Mouse (Mus musculus): ENCODE results near the gene Bdkrb2. TPM values are rescaled to one million over a fixed set of nuclear protein-coding genes. Genes with fewer than 3 reads are reported as not detected.

Gene Bdkrb2
- polyA plus RNA-seq, 1 experiment from 2014 or later, result 1.6 TPM

GRCm38 (mm10) chr12:105548881-105549280 lies 14.1 kb upstream of the Bdkrb2 start:
- peaks cover 8% of the 10 kb centered on the region for H3K4me1 ChIP-seq
- peaks cover 20% of the 10 kb centered on the region for H3K27me3 ChIP-seq
- H3K36me3 ChIP-seq, result no peaks in the 10 kb centered on the region
- no peaks in the 10 kb centered on the region for H3K9me3 ChIP-seq (replicated peaks)
- no peak overlapping the region for H3K4me2 ChIP-seq (replicated peaks)
- 85% methylated on average over 6 of the region's 6 CpGs for WGBS
- H3K27ac ChIP-seq, result no peak overlapping the region
- H3K9ac ChIP-seq, result no peak overlapping the region
- no peak for ATAC-seq (ENCODE audit: low FRiP score)
- no peak overlapping the region for H3K4me3 ChIP-seq

- peaks cover 18% of the 10 kb centered on the region for H3K27me3 ChIP-seq
- no peaks in the 10 kb centered on the region for H3K36me3 ChIP-seq
- H3K4me2 ChIP-seq (replicated peaks), result no peak overlapping the region
- no peak for ATAC-seq (ENCODE audit: low FRiP score)
- H3K27ac ChIP-seq, result no peak overlapping the region
- WGBS, result 79% methylated on average over 4 of the region's 4 CpGs
- H3K4me3 ChIP-seq, result no peak overlapping the region
- H3K4me1 ChIP-seq, result peaks cover 8% of the 10 kb centered on the region
- no peaks in the 10 kb centered on the region for H3K9me3 ChIP-seq (replicated peaks)
- no peak overlapping the region for H3K9ac ChIP-seq
Measured at GRCm38 (mm10) chr12:105549835-105550802, 12.9 kb upstream of the Bdkrb2 start.

- Histone ChIP-seq H3K27me3 (peaks cover 18% of the 10 kb centered on the region), H3K36me3 (no peaks in the 10 kb centered on the region), H3K4me1 (no peaks in the 10 kb centered on the region; the same call in 1 of the 2 replicates), H3K4me2 (replicated peaks) (no peak overlapping the region), H3K27ac (no peak overlapping the region), H3K4me3 (no peak overlapping the region), H3K9me3 (replicated peaks) (no peaks in the 10 kb centered on the region), H3K9ac (no peak overlapping the region)
- 75% methylated on average over 6 of the region's 6 CpGs for WGBS
- ATAC-seq (ENCODE audit: low FRiP score), result no peak
Measured at GRCm38 (mm10) chr12:105551551-105551989, 11.5 kb upstream of the Bdkrb2 start.

GRCm38 (mm10) chr12:105554151-105554772 lies 8.8 kb upstream of the Bdkrb2 start:
- Histone ChIP-seq H3K4me3 (no peak overlapping the region), H3K36me3 (no peaks in the 10 kb centered on the region), H3K4me2 (replicated peaks) (no peak overlapping the region), H3K4me1 (no peaks in the 10 kb centered on the region; the same call in 1 of the 2 replicates), H3K9ac (no peak overlapping the region), H3K27ac (no peak overlapping the region), H3K27me3 (no peaks in the 10 kb centered on the region), H3K9me3 (replicated peaks) (no peaks in the 10 kb centered on the region)
- 77% methylated on average over 8 of the region's 8 CpGs for WGBS
- ATAC-seq (ENCODE audit: low FRiP score), result no peak

- H3K4me2 ChIP-seq (replicated peaks), result no peak overlapping the region
- no peak overlapping the region for H3K27ac ChIP-seq
- no peaks in the 10 kb centered on the region for H3K9me3 ChIP-seq (replicated peaks)
- H3K27me3 ChIP-seq, result no peaks in the 10 kb centered on the region
- H3K4me3 ChIP-seq, result no peak overlapping the region
- 73% methylated on average over 5 of the region's 5 CpGs for WGBS
- H3K9ac ChIP-seq, result no peak overlapping the region
- ATAC-seq (ENCODE audit: low FRiP score), result no peak
- H3K36me3 ChIP-seq, result no peaks in the 10 kb centered on the region
- H3K4me1 ChIP-seq, result no peaks in the 10 kb centered on the region; the same call in 1 of the 2 replicates
Measured at GRCm38 (mm10) chr12:105555172-105555571, 7.9 kb upstream of the Bdkrb2 start.

- no peaks in the 10 kb centered on the region for H3K9me3 ChIP-seq (replicated peaks)
- peaks cover 4% of the 10 kb centered on the region for H3K4me1 ChIP-seq
- no peaks in the 10 kb centered on the region for H3K36me3 ChIP-seq
- WGBS, result 78% methylated on average over 7 of the region's 7 CpGs
- H3K27ac ChIP-seq, result no peak overlapping the region
- no peak for ATAC-seq (ENCODE audit: low FRiP score)
- peaks cover 18% of the 10 kb centered on the region for H3K27me3 ChIP-seq
- H3K9ac ChIP-seq, result no peak overlapping the region
- H3K4me2 ChIP-seq (replicated peaks), result no peak overlapping the region
- no peak overlapping the region for H3K4me3 ChIP-seq
Measured at GRCm38 (mm10) chr12:105557250-105557925, 5.6 kb upstream of the Bdkrb2 start.

GRCm38 (mm10) chr12:105561007-105561534 lies 2.0 kb upstream of the Bdkrb2 start:
- no peaks in the 10 kb centered on the region for H3K9me3 ChIP-seq (replicated peaks)
- no peak overlapping the region for H3K4me3 ChIP-seq
- WGBS, result 60% methylated on average over 8 of the region's 8 CpGs
- no peak overlapping the region for H3K4me2 ChIP-seq (replicated peaks)
- no peak for ATAC-seq (ENCODE audit: low FRiP score)
- peaks cover 47% of the 10 kb centered on the region for H3K27me3 ChIP-seq
- peaks cover 22% of the 10 kb centered on the region for H3K4me1 ChIP-seq
- no peak overlapping the region for H3K9ac ChIP-seq
- no peaks in the 10 kb centered on the region for H3K36me3 ChIP-seq
- H3K27ac ChIP-seq, result no peak overlapping the region

- Histone ChIP-seq H3K4me1 (peaks cover 22% of the 10 kb centered on the region), H3K9ac (no peak overlapping the region), H3K4me3 (peak overlapping the region; percentile 32), H3K27ac (no peak overlapping the region), H3K9me3 (replicated peaks) (no peaks in the 10 kb centered on the region), H3K36me3 (no peaks in the 10 kb centered on the region), H3K4me2 (replicated peaks) (peak overlapping the region; percentile 69), H3K27me3 (peaks cover 47% of the 10 kb centered on the region)
- WGBS, result 28% methylated on average over 8 of the region's 8 CpGs
- no peak for ATAC-seq (ENCODE audit: low FRiP score)
Measured at GRCm38 (mm10) chr12:105562056-105562820, 788 bp upstream of the Bdkrb2 start.

GRCm38 (mm10) chr12:105563726-105564275 lies 775 bp downstream of the Bdkrb2 start:
- peak overlapping the region; percentile 24; the same call in 1 of the 2 replicates for H3K9ac ChIP-seq
- peak overlapping the region; percentile 32; the same call in 1 of the 2 replicates for H3K4me3 ChIP-seq
- WGBS, result 8% methylated on average over 25 of the region's 25 CpGs
- H3K36me3 ChIP-seq, result no peaks in the 10 kb centered on the region
- no peaks in the 10 kb centered on the region for H3K9me3 ChIP-seq (replicated peaks)
- peaks cover 22% of the 10 kb centered on the region for H3K4me1 ChIP-seq
- H3K27ac ChIP-seq, result no peak overlapping the region
- ATAC-seq (ENCODE audit: low FRiP score), result no peak
- H3K4me2 ChIP-seq (replicated peaks), result peak overlapping the region; percentile 69
- H3K27me3 ChIP-seq, result peaks cover 47% of the 10 kb centered on the region

GRCm38 (mm10) chr12:105565221-105565620 lies 2.2 kb downstream of the Bdkrb2 start:
- H3K4me3 ChIP-seq, result no peak overlapping the region
- peaks cover 22% of the 10 kb centered on the region for H3K4me1 ChIP-seq
- H3K27ac ChIP-seq, result no peak overlapping the region
- no peaks in the 10 kb centered on the region for H3K9me3 ChIP-seq (replicated peaks)
- 80% methylated on average over 5 of the region's 5 CpGs for WGBS
- H3K4me2 ChIP-seq (replicated peaks), result no peak overlapping the region
- H3K9ac ChIP-seq, result no peak overlapping the region
- peaks cover 47% of the 10 kb centered on the region for H3K27me3 ChIP-seq
- H3K36me3 ChIP-seq, result no peaks in the 10 kb centered on the region
- no peak for ATAC-seq (ENCODE audit: low FRiP score)

GRCm38 (mm10) chr12:105571867-105572266 lies 8.8 kb downstream of the Bdkrb2 start:
- no peak overlapping the region for H3K9ac ChIP-seq
- H3K27ac ChIP-seq, result no peak overlapping the region
- no peaks in the 10 kb centered on the region for H3K4me1 ChIP-seq
- no peak overlapping the region for H3K4me3 ChIP-seq
- no peaks in the 10 kb centered on the region for H3K9me3 ChIP-seq (replicated peaks)
- 78% methylated on average over 3 of the region's 3 CpGs for WGBS
- H3K36me3 ChIP-seq, result no peaks in the 10 kb centered on the region
- no peaks in the 10 kb centered on the region for H3K27me3 ChIP-seq
- ATAC-seq (ENCODE audit: low FRiP score), result no peak
- no peak overlapping the region for H3K4me2 ChIP-seq (replicated peaks)

Data from hindbrain, embryonic 12.5 days (tissue).